Mouse (Mus musculus): ENCODE measurements at regions not wholly inside any gene's neighbourhood (a gene's known extent, or its start where the extent isn't known, plus 50 kb on each side); places are given as distances from the start of the nearest gene placed in this dataset.
A peak's percentile ranks its signal among the peaks of the same experiment; 100 is the strongest.

GRCm38 (mm10) chr3:65478215-65478614, 50.0 kb upstream of the Tiparp start:
- H3K9ac ChIP-seq (ENCODE audit: low read depth, low read length): no peak overlapping the region
- no peak overlapping the region for H3K4me2 ChIP-seq (replicated peaks; ENCODE audit: low read depth, low read length)
- no peaks in the 10 kb centered on the region for H3K27me3 ChIP-seq (ENCODE audit: control insufficient read depth, insufficient read depth, low read length)
- H3K4me1 ChIP-seq (replicated peaks; ENCODE audit: control insufficient read depth, insufficient read depth, low read length): no peaks in the 10 kb centered on the region
- no peaks in the 10 kb centered on the region for H3K36me3 ChIP-seq (ENCODE audit: control insufficient read depth, insufficient read depth, low read length)
- 91% methylated on average over 6 of the region's 6 CpGs for WGBS
- DNase-seq (ENCODE audit: low spot score) (no peak), ATAC-seq (ENCODE audit: low FRiP score) (no peak)
- no peaks in the 10 kb centered on the region for H3K9me3 ChIP-seq (ENCODE audit: control insufficient read depth, low read length)
- H3K4me3 ChIP-seq (ENCODE audit: low read depth, low read length): no peak overlapping the region
- no peak overlapping the region for H3K27ac ChIP-seq (ENCODE audit: low read depth, low read length)

- ATAC-seq (ENCODE audit: low FRiP score) (no peak), DNase-seq (ENCODE audit: low spot score) (no peak)
- Histone ChIP-seq H3K9me3 (ENCODE audit: control insufficient read depth, low read length) (no peaks in the 10 kb centered on the region), H3K27ac (ENCODE audit: low read depth, low read length) (no peak overlapping the region), H3K9ac (ENCODE audit: low read depth, low read length) (no peak overlapping the region), H3K4me2 (replicated peaks; ENCODE audit: low read depth, low read length) (no peak overlapping the region), H3K4me1 (replicated peaks; ENCODE audit: control insufficient read depth, insufficient read depth, low read length) (no peaks in the 10 kb centered on the region), H3K27me3 (ENCODE audit: control insufficient read depth, insufficient read depth, low read length) (no peaks in the 10 kb centered on the region), H3K36me3 (ENCODE audit: control insufficient read depth, insufficient read depth, low read length) (no peaks in the 10 kb centered on the region), H3K4me3 (ENCODE audit: low read depth, low read length) (no peak overlapping the region)
- WGBS: 77% methylated on average over 4 of the region's 4 CpGs
Measured at GRCm38 (mm10) chr3:65477111-65477510, 51.1 kb upstream of the Tiparp start.

- DNase-seq (ENCODE audit: low spot score): no peak
Measured at GRCm38 (mm10) chr3:65476091-65476953, 51.9 kb upstream of the Tiparp start.

GRCm38 (mm10) chr3:65474585-65474984, 53.6 kb upstream of the Tiparp start:
- no peaks in the 10 kb centered on the region for H3K9me3 ChIP-seq (ENCODE audit: control insufficient read depth, low read length)
- DNase-seq (ENCODE audit: low spot score) (no peak), ATAC-seq (ENCODE audit: low FRiP score) (peak; percentile 43; the same call in 1 of the 2 replicates)
- 55% methylated on average over 7 of the region's 7 CpGs for WGBS
- no peak overlapping the region for H3K27ac ChIP-seq (ENCODE audit: low read depth, low read length)
- H3K9ac ChIP-seq (ENCODE audit: low read depth, low read length): no peak overlapping the region
- H3K4me3 ChIP-seq (ENCODE audit: low read depth, low read length): no peak overlapping the region
- H3K36me3 ChIP-seq (ENCODE audit: control insufficient read depth, insufficient read depth, low read length): no peaks in the 10 kb centered on the region
- H3K4me2 ChIP-seq (replicated peaks; ENCODE audit: low read depth, low read length): no peak overlapping the region
- H3K27me3 ChIP-seq (ENCODE audit: control insufficient read depth, insufficient read depth, low read length): no peaks in the 10 kb centered on the region
- no peaks in the 10 kb centered on the region for H3K4me1 ChIP-seq (replicated peaks; ENCODE audit: control insufficient read depth, insufficient read depth, low read length)

More at GRCm38 (mm10) chr3:65476091-65476953, 51.9 kb upstream of the Tiparp start:
- WGBS: 88% methylated on average over 19 of the region's 19 CpGs
- no peak overlapping the region for H3K27ac ChIP-seq (ENCODE audit: low read depth, low read length)
- no peak overlapping the region for H3K9ac ChIP-seq (ENCODE audit: low read depth, low read length)
- no peak overlapping the region for H3K4me2 ChIP-seq (replicated peaks; ENCODE audit: low read depth, low read length)
- no peaks in the 10 kb centered on the region for H3K9me3 ChIP-seq (ENCODE audit: control insufficient read depth, low read length)
- no peak for ATAC-seq (ENCODE audit: low FRiP score)
- H3K4me1 ChIP-seq (replicated peaks; ENCODE audit: control insufficient read depth, insufficient read depth, low read length): no peaks in the 10 kb centered on the region
- no peaks in the 10 kb centered on the region for H3K36me3 ChIP-seq (ENCODE audit: control insufficient read depth, insufficient read depth, low read length)
- H3K4me3 ChIP-seq (ENCODE audit: low read depth, low read length): no peak overlapping the region
- H3K27me3 ChIP-seq (ENCODE audit: control insufficient read depth, insufficient read depth, low read length): no peaks in the 10 kb centered on the region

- H3K4me1 ChIP-seq (replicated peaks; ENCODE audit: control insufficient read depth, insufficient read depth, low read length): no peaks in the 10 kb centered on the region
- no peaks in the 10 kb centered on the region for H3K27me3 ChIP-seq (ENCODE audit: control insufficient read depth, insufficient read depth, low read length)
- H3K9me3 ChIP-seq (ENCODE audit: control insufficient read depth, low read length): no peaks in the 10 kb centered on the region
- ATAC-seq (ENCODE audit: low FRiP score) (no peak), DNase-seq (ENCODE audit: low spot score) (no peak)
- no peak overlapping the region for H3K4me2 ChIP-seq (replicated peaks; ENCODE audit: low read depth, low read length)
- 94% methylated on average over 7 of the region's 7 CpGs for WGBS
- H3K27ac ChIP-seq (ENCODE audit: low read depth, low read length): no peak overlapping the region
- no peaks in the 10 kb centered on the region for H3K36me3 ChIP-seq (ENCODE audit: control insufficient read depth, insufficient read depth, low read length)
- H3K9ac ChIP-seq (ENCODE audit: low read depth, low read length): no peak overlapping the region
- no peak overlapping the region for H3K4me3 ChIP-seq (ENCODE audit: low read depth, low read length)
Measured at GRCm38 (mm10) chr3:65471796-65472195, 56.4 kb upstream of the Tiparp start.

- no peak overlapping the region for H3K9ac ChIP-seq (ENCODE audit: low read depth, low read length)
- H3K4me3 ChIP-seq (ENCODE audit: low read depth, low read length): no peak overlapping the region
- H3K4me2 ChIP-seq (replicated peaks; ENCODE audit: low read depth, low read length): no peak overlapping the region
- H3K27ac ChIP-seq (ENCODE audit: low read depth, low read length): no peak overlapping the region
- DNase-seq (ENCODE audit: low spot score) (peak; percentile 18), ATAC-seq (ENCODE audit: low FRiP score) (no peak)
- no peaks in the 10 kb centered on the region for H3K36me3 ChIP-seq (ENCODE audit: control insufficient read depth, insufficient read depth, low read length)
- no peaks in the 10 kb centered on the region for H3K27me3 ChIP-seq (ENCODE audit: control insufficient read depth, insufficient read depth, low read length)
- H3K9me3 ChIP-seq (ENCODE audit: control insufficient read depth, low read length): no peaks in the 10 kb centered on the region
- no peaks in the 10 kb centered on the region for H3K4me1 ChIP-seq (replicated peaks; ENCODE audit: control insufficient read depth, insufficient read depth, low read length)
- 80% methylated on average over 4 of the region's 4 CpGs for WGBS
Measured at GRCm38 (mm10) chr3:65469207-65469606, 59.0 kb upstream of the Tiparp start.

- Histone ChIP-seq H3K27ac (ENCODE audit: low read depth, low read length) (no peak overlapping the region), H3K4me3 (ENCODE audit: low read depth, low read length) (no peak overlapping the region), H3K36me3 (ENCODE audit: control insufficient read depth, insufficient read depth, low read length) (no peaks in the 10 kb centered on the region), H3K9ac (ENCODE audit: low read depth, low read length) (no peak overlapping the region), H3K27me3 (ENCODE audit: control insufficient read depth, insufficient read depth, low read length) (no peaks in the 10 kb centered on the region), H3K4me2 (replicated peaks; ENCODE audit: low read depth, low read length) (no peak overlapping the region), H3K9me3 (ENCODE audit: control insufficient read depth, low read length) (no peaks in the 10 kb centered on the region), H3K4me1 (replicated peaks; ENCODE audit: control insufficient read depth, insufficient read depth, low read length) (no peaks in the 10 kb centered on the region)
- no peak for ATAC-seq (ENCODE audit: low FRiP score)
- 47% methylated on average over 5 of the region's 5 CpGs for WGBS
- DNase-seq (ENCODE audit: low spot score): no peak
Measured at GRCm38 (mm10) chr3:65464769-65465168, 63.4 kb upstream of the Tiparp start.

- no peak overlapping the region for H3K4me3 ChIP-seq (ENCODE audit: low read depth, low read length)
- H3K27me3 ChIP-seq (ENCODE audit: control insufficient read depth, insufficient read depth, low read length): no peaks in the 10 kb centered on the region
- H3K27ac ChIP-seq (ENCODE audit: low read depth, low read length): no peak overlapping the region
- no peaks in the 10 kb centered on the region for H3K4me1 ChIP-seq (replicated peaks; ENCODE audit: control insufficient read depth, insufficient read depth, low read length)
- H3K4me2 ChIP-seq (replicated peaks; ENCODE audit: low read depth, low read length): no peak overlapping the region
- no peak overlapping the region for H3K9ac ChIP-seq (ENCODE audit: low read depth, low read length)
- ATAC-seq (ENCODE audit: low FRiP score) (no peak), DNase-seq (ENCODE audit: low spot score) (no peak)
- no peaks in the 10 kb centered on the region for H3K9me3 ChIP-seq (ENCODE audit: control insufficient read depth, low read length)
- no peaks in the 10 kb centered on the region for H3K36me3 ChIP-seq (ENCODE audit: control insufficient read depth, insufficient read depth, low read length)
- WGBS: 79% methylated on average over 4 of the region's 4 CpGs
Measured at GRCm38 (mm10) chr3:65460936-65461335, 67.3 kb upstream of the Tiparp start.

- 71% methylated on average over 5 of the region's 5 CpGs for whole genome bisulfite sequencing
Measured at GRCm38 (mm10) chr3:65459702-65460101, 67.3 kb upstream of the Ssr3 start.

More at GRCm38 (mm10) chr3:65459702-65460101, 67.3 kb upstream of the Ssr3 start:
- no peak overlapping the region for H3K9ac ChIP-seq (ENCODE audit: low read depth, low read length)
- H3K36me3 ChIP-seq (ENCODE audit: control insufficient read depth, insufficient read depth, low read length): no peaks in the 10 kb centered on the region
- H3K27me3 ChIP-seq (ENCODE audit: control insufficient read depth, insufficient read depth, low read length): no peaks in the 10 kb centered on the region
- no peak overlapping the region for H3K4me3 ChIP-seq (ENCODE audit: low read depth, low read length)
- H3K4me2 ChIP-seq (replicated peaks; ENCODE audit: low read depth, low read length): no peak overlapping the region
- H3K27ac ChIP-seq (ENCODE audit: low read depth, low read length): no peak overlapping the region
- DNase-seq (ENCODE audit: low spot score): no peak
- no peaks in the 10 kb centered on the region for H3K4me1 ChIP-seq (replicated peaks; ENCODE audit: control insufficient read depth, insufficient read depth, low read length)
- no peaks in the 10 kb centered on the region for H3K9me3 ChIP-seq (ENCODE audit: control insufficient read depth, low read length)
- no peak for ATAC-seq (ENCODE audit: low FRiP score)

All from hindbrain, embryonic 11.5 days (tissue).